Comparison of ENCODE assay signal across 12 mouse cellular contexts in the genomic region with DNA sequence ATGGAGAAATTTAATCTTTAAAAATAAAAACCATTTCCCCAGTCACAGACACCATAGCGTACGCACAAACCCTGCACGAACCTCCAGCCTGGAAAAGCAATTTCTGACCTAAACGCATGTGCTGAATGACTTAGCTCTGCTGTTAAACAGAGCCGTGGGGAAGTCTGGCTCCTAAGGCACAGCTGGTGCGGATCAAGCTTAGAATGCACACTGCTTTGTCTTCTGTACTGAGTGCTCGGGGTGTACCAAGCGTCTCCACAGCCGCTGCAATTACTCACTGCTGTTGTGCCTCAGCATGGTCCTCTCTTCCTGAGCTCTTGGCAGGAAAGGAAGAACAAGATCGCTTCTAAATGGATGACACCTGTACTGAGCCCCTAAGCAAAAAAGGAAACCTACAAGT. TPM values are rescaled to one million over a fixed set of nuclear protein-coding genes. Genes with fewer than 3 reads are reported as not detected.
A peak's percentile ranks its signal among the peaks of the same experiment; 100 is the strongest.
DNase-seq lines count a peak whose midpoint lies in the region; ATAC-seq lines count a peak whose summit lies in the region.
"Had no signal": no experiment of that assay in that cellular context is flagged by ENCODE, and none has a peak within 500 bp of the region (broad histone marks: within the 10 kb centered on the region; RNA-seq: fewer than 3 reads in every experiment).

No protein-coding gene starts in this region.

- H3K9me3 ChIP-seq in kidney, embryonic 14.5 days (ENCODE audit: control insufficient read depth, low read length), result no peaks in the 10 kb centered on the region
- no peaks in the 10 kb centered on the region for H3K9me3 ChIP-seq in neural tube, embryonic 15.5 days (replicated peaks)
- no peaks in the 10 kb centered on the region for H3K9me3 ChIP-seq in hindbrain, embryonic 15.5 days
- H3K9me3 ChIP-seq in stomach, embryonic 16.5 days (replicated peaks; ENCODE audit: control insufficient read depth, low read length), result no peaks in the 10 kb centered on the region
- H3K9me3 ChIP-seq in liver, embryonic 12.5 days (replicated peaks), result no peaks in the 10 kb centered on the region
- H3K9me3 ChIP-seq: heart, embryonic 15.5 days had no signal

- no peak overlapping the region for H3K4me2 ChIP-seq in kidney, embryonic 14.5 days (replicated peaks; ENCODE audit: low read depth, low read length)
- no peak overlapping the region for H3K4me2 ChIP-seq in neural tube, embryonic 15.5 days
- no peak overlapping the region for H3K4me2 ChIP-seq in hindbrain, embryonic 15.5 days
- H3K4me2 ChIP-seq in stomach, embryonic 16.5 days (ENCODE audit: low read depth, low read length), result no peak overlapping the region
- no peak overlapping the region for H3K4me2 ChIP-seq in liver, embryonic 12.5 days
- H3K4me2 ChIP-seq: heart, embryonic 15.5 days had no signal

- 26% methylated on average over 10 of the region's 10 CpGs for WGBS in kidney, embryonic 14.5 days
- WGBS in neural tube, embryonic 15.5 days, result 37% methylated on average over 10 of the region's 10 CpGs
- 31% methylated on average over 10 of the region's 10 CpGs for WGBS in hindbrain, embryonic 15.5 days
- WGBS in stomach, embryonic 16.5 days, result 34% methylated on average over 10 of the region's 10 CpGs
- 73% methylated on average over 10 of the region's 10 CpGs for WGBS in liver, embryonic 12.5 days (ENCODE audit: insufficient replicate concordance)

- H3K9ac ChIP-seq in kidney, embryonic 14.5 days (ENCODE audit: low read depth, low read length), result no peak overlapping the region
- no peak overlapping the region for H3K9ac ChIP-seq in neural tube, embryonic 15.5 days (replicated peaks)
- H3K9ac ChIP-seq in hindbrain, embryonic 15.5 days, result no peak overlapping the region
- H3K9ac ChIP-seq in stomach, embryonic 16.5 days (ENCODE audit: low read length), result no peak overlapping the region
- no peak overlapping the region for H3K9ac ChIP-seq in liver, embryonic 12.5 days
- H3K9ac ChIP-seq: heart, embryonic 15.5 days had no signal

- no peaks in the 10 kb centered on the region; the same call in 1 of the 2 replicates for H3K36me3 ChIP-seq in kidney, embryonic 14.5 days (ENCODE audit: control insufficient read depth, insufficient read depth, low read length)
- peaks cover 14% of the 10 kb centered on the region for H3K36me3 ChIP-seq in neural tube, embryonic 15.5 days
- peaks cover 9% of the 10 kb centered on the region for H3K36me3 ChIP-seq in hindbrain, embryonic 15.5 days
- no peaks in the 10 kb centered on the region for H3K36me3 ChIP-seq in stomach, embryonic 16.5 days (ENCODE audit: control insufficient read depth, insufficient read depth, low read length)
- peaks cover 11% of the 10 kb centered on the region for H3K36me3 ChIP-seq in liver, embryonic 12.5 days

- H3K27ac ChIP-seq in kidney, embryonic 14.5 days (ENCODE audit: low read depth, low read length), result no peak overlapping the region; the same call in 1 of the 2 replicates
- H3K27ac ChIP-seq in neural tube, embryonic 15.5 days (replicated peaks), result no peak overlapping the region
- H3K27ac ChIP-seq in hindbrain, embryonic 15.5 days (replicated peaks), result no peak overlapping the region
- peak overlapping the region; percentile 34; the same call in 1 of the 2 replicates for H3K27ac ChIP-seq in stomach, embryonic 16.5 days (ENCODE audit: low read length)
- no peak overlapping the region for H3K27ac ChIP-seq in liver, embryonic 12.5 days
- H3K27ac ChIP-seq: heart, embryonic 15.5 days; left cerebral cortex, adult 2 months had no signal

- no peak for DNase-seq in kidney, adult 9 months
- peak; percentile 59 for DNase-seq in neural tube, embryonic 10.5 days (ENCODE audit: extremely low spot score, low spot score)
- no peak for DNase-seq in cerebellum, postnatal 14 days

- H3K4me3 ChIP-seq in kidney, embryonic 14.5 days (ENCODE audit: low read length), result no peak overlapping the region
- H3K4me3 ChIP-seq in neural tube, embryonic 15.5 days (replicated peaks), result no peak overlapping the region
- no peak overlapping the region for H3K4me3 ChIP-seq in hindbrain, embryonic 15.5 days
- no peak overlapping the region for H3K4me3 ChIP-seq in stomach, embryonic 16.5 days (replicated peaks; ENCODE audit: low read length)
- no peak overlapping the region for H3K4me3 ChIP-seq in liver, embryonic 12.5 days
- H3K4me3 ChIP-seq: heart, embryonic 15.5 days; left cerebral cortex, adult 2 months; megakaryocyte, embryonic 14.5 days had no signal

- H3K27me3 ChIP-seq in kidney, embryonic 14.5 days (ENCODE audit: control insufficient read depth, insufficient read depth, low read length), result no peaks in the 10 kb centered on the region
- H3K27me3 ChIP-seq in neural tube, embryonic 15.5 days (replicated peaks), result no peaks in the 10 kb centered on the region
- H3K27me3 ChIP-seq in hindbrain, embryonic 15.5 days, result no peaks in the 10 kb centered on the region
- H3K27me3 ChIP-seq in stomach, embryonic 16.5 days (ENCODE audit: control insufficient read depth, insufficient read depth, low read length), result no peaks in the 10 kb centered on the region
- H3K27me3 ChIP-seq in liver, embryonic 12.5 days (replicated peaks), result no peaks in the 10 kb centered on the region
- H3K27me3 ChIP-seq: CH12.LX; heart, embryonic 15.5 days; megakaryocyte, embryonic 14.5 days had no signal

- peak; percentile 82 for ATAC-seq in kidney, embryonic 14.5 days (ENCODE audit: low FRiP score, low TSS enrichment)
- no peak for ATAC-seq in neural tube, embryonic 15.5 days (ENCODE audit: low FRiP score)
- peak; percentile 30; the same call in 1 of the 2 replicates for ATAC-seq in hindbrain, embryonic 15.5 days (ENCODE audit: low FRiP score, low read depth)
- peak; percentile 90 for ATAC-seq in stomach, embryonic 16.5 days (ENCODE audit: insufficient read depth, low FRiP score)
- ATAC-seq in liver, embryonic 12.5 days, result no peak

- H3K4me1 ChIP-seq in kidney, embryonic 14.5 days (ENCODE audit: control insufficient read depth, insufficient read depth, low read length), result peaks cover 16% of the 10 kb centered on the region; the same call in 1 of the 2 replicates
- H3K4me1 ChIP-seq in neural tube, embryonic 15.5 days, result peaks cover 7% of the 10 kb centered on the region; the same call in 1 of the 2 replicates
- 0 out of 2 replicates have a peak, but pooled peaks cover 6% of the 10 kb centered on the region for H3K4me1 ChIP-seq in hindbrain, embryonic 15.5 days (replicated peaks)
- peaks cover 20% of the 10 kb centered on the region; the same call in 1 of the 2 replicates for H3K4me1 ChIP-seq in stomach, embryonic 16.5 days (ENCODE audit: control insufficient read depth, insufficient read depth, low read length)
- H3K4me1 ChIP-seq in liver, embryonic 12.5 days, result peaks cover 6% of the 10 kb centered on the region

RNA-seq across cellular contexts. Expression of gene Mlh3, which starts 7.9 kb away (rescaled TPM):
- polyA plus RNA-seq in kidney, embryonic 14.5 days (2014; fragmentation: Nextera tagmentation; extraction: Ambion mirVana), result 6.2 and 10.8 TPM in 2 replicates
- polyA plus RNA-seq in neural tube, embryonic 15.5 days (2015; fragmentation: Nextera tagmentation; extraction: Ambion mirVana), result 8.5 and 9.0 TPM in 2 replicates
- 7.9 and 8.4 TPM in 2 replicates for polyA plus RNA-seq in hindbrain, embryonic 15.5 days (2015; fragmentation: Nextera tagmentation; extraction: Ambion mirVana)
- polyA plus RNA-seq in stomach, embryonic 16.5 days (2015; fragmentation: Nextera tagmentation; extraction: Ambion mirVana), result 6.6 and 8.4 TPM in 2 replicates
- 4.0 and 4.4 TPM in 2 replicates for polyA plus RNA-seq in liver, embryonic 12.5 days (2016; fragmentation: Nextera tagmentation; extraction: Ambion mirVana)

RNA-seq across cellular contexts. Expression of gene Acyp1, which starts 25.7 kb away (rescaled TPM):
- 57.7 and 89.4 TPM in 2 replicates for polyA plus RNA-seq in kidney, embryonic 14.5 days (2014; fragmentation: Nextera tagmentation; extraction: Ambion mirVana)
- 53.3 and 53.5 TPM in 2 replicates for polyA plus RNA-seq in neural tube, embryonic 15.5 days (2015; fragmentation: Nextera tagmentation; extraction: Ambion mirVana)
- 51.3 and 56.1 TPM in 2 replicates for polyA plus RNA-seq in hindbrain, embryonic 15.5 days (2015; fragmentation: Nextera tagmentation; extraction: Ambion mirVana)
- polyA plus RNA-seq in stomach, embryonic 16.5 days (2015; fragmentation: Nextera tagmentation; extraction: Ambion mirVana), result 39.5 and 50.6 TPM in 2 replicates
- 76.1 and 78.7 TPM in 2 replicates for polyA plus RNA-seq in liver, embryonic 12.5 days (2016; fragmentation: Nextera tagmentation; extraction: Ambion mirVana)

RNA-seq across cellular contexts. Expression of gene Zc2hc1c, which starts 25.9 kb away (rescaled TPM):
- 2.0 and 3.2 TPM in 2 replicates for polyA plus RNA-seq in kidney, embryonic 14.5 days (2014; fragmentation: Nextera tagmentation; extraction: Ambion mirVana)
- 1.4 TPM in 2 replicates for polyA plus RNA-seq in neural tube, embryonic 15.5 days (2015; fragmentation: Nextera tagmentation; extraction: Ambion mirVana)
- 1.7 and 2.2 TPM in 2 replicates for polyA plus RNA-seq in hindbrain, embryonic 15.5 days (2015; fragmentation: Nextera tagmentation; extraction: Ambion mirVana)
- 2.0 and 2.1 TPM in 2 replicates for polyA plus RNA-seq in stomach, embryonic 16.5 days (2015; fragmentation: Nextera tagmentation; extraction: Ambion mirVana)
- polyA plus RNA-seq in liver, embryonic 12.5 days (2016; fragmentation: Nextera tagmentation; extraction: Ambion mirVana), result 0.12 and 0.14 TPM in 2 replicates

RNA-seq across cellular contexts. Expression of gene Eif2b2, which starts 43.2 kb away (rescaled TPM):
- polyA plus RNA-seq in kidney, embryonic 14.5 days (2014; fragmentation: Nextera tagmentation; extraction: Ambion mirVana), result 95.7 and 105 TPM in 2 replicates
- polyA plus RNA-seq in neural tube, embryonic 15.5 days (2015; fragmentation: Nextera tagmentation; extraction: Ambion mirVana), result 74.5 and 85.5 TPM in 2 replicates
- polyA plus RNA-seq in hindbrain, embryonic 15.5 days (2015; fragmentation: Nextera tagmentation; extraction: Ambion mirVana), result 75.1 and 79.6 TPM in 2 replicates
- polyA plus RNA-seq in stomach, embryonic 16.5 days (2015; fragmentation: Nextera tagmentation; extraction: Ambion mirVana), result 72.9 and 82.5 TPM in 2 replicates
- 53.4 and 60.9 TPM in 2 replicates for polyA plus RNA-seq in liver, embryonic 12.5 days (2016; fragmentation: Nextera tagmentation; extraction: Ambion mirVana)

Comparison
In these comparisons a context has a peak if more than half of its experiments do, and no peak if none do; other contexts are left out.
1. ATAC-seq: peak in kidney, embryonic 14.5 days (single experiment), hindbrain, embryonic 15.5 days (single experiment) and stomach, embryonic 16.5 days (single experiment); none in neural tube, embryonic 15.5 days (single experiment) and liver, embryonic 12.5 days (single experiment).